Mouse (Mus musculus) layer of hippocampus, adult 2 months (tissue): ENCODE results near the gene Olfr330. TPM values are rescaled to one million over a fixed set of nuclear protein-coding genes. Genes with fewer than 3 reads are reported as not detected.
"Not testable (repeated sequence)": the region's sequence is repeated elsewhere in the genome, so short reads cannot be mapped to it uniquely, and the experiment has no call there.

Source experiments
- DNase-seq, 2 experiments: peaks; one replicate each; pipeline ENCODE4 v3.0.0; 2022; ENCODE audit warnings: low spot score in 2 of 2
- H3K27ac ChIP-seq: fragments of 200-600 bp; 2 replicates; pipeline ENCODE4 v1.8.1; 2022
- H3K4me3 ChIP-seq: fragments of 200-600 bp; 2 replicates; pipeline ENCODE4 v1.8.1; 2022; ENCODE audit warnings: mild to moderate bottlenecking
- CTCF ChIP-seq: fragments of 200-600 bp; conservative IDR thresholded peaks from 2 replicates; pipeline ENCODE4 v1.8.1; 2022; ENCODE audit warnings: antibody characterized with exemption, mild to moderate bottlenecking, moderate library complexity
- long read RNA-seq, 2 experiments: library from polyadenylated mRNA; stranded (forward); transcript quantifications; one replicate each; pipeline ENCODE4 v2.0.0; 2021; ENCODE audit warnings: borderline mapping rate in 2 of 2
- total RNA-seq, 2 experiments: library from RNA; stranded (reverse); gene quantifications; 2 replicates each; pipeline ENCODE4 v1.2.3; 2021

Gene Olfr330
- total RNA-seq, result not detected
- long read RNA-seq, experiment 1, result 0 reads
- long read RNA-seq, experiment 2, result 0 reads

GRCm38 (mm10) chr11:58534736-58535135, at the start of gene Olfr330:
Olfr330 (minus strand) TSS chr11:58534836.
- not testable (repeated sequence) for DNase-seq, H3K27ac ChIP-seq, H3K4me3 ChIP-seq

GRCm38 (mm10) chr11:58578636-58579035, 44.0 kb upstream of the Olfr330 start:
- H3K27ac ChIP-seq, result no peak overlapping the region
- peak; percentile 30 to 37 for DNase-seq
- H3K4me3 ChIP-seq, result no peak overlapping the region
- TF ChIP-seq CTCF, result no peak

- no peak within 1 kb of the TSS for H3K4me3 ChIP-seq
- no peak for TF ChIP-seq CTCF
- no peak for DNase-seq
- no peak within 1 kb of the TSS for H3K27ac ChIP-seq
Observed at GRCm38 (mm10) chr11:58577430-58577829, 42.8 kb upstream of the Olfr330 start, which contains the start of gene Olfr325. Olfr325 (plus strand) TSS chr11:58577730.

GRCm38 (mm10) chr11:58570405-58570804, 35.8 kb upstream of the Olfr330 start, which contains the start of gene Olfr224:
Olfr224 (minus strand) TSS chr11:58570553.
- TF ChIP-seq CTCF, result no peak
- DNase-seq, result no peak
- no peak within 1 kb of the TSS for H3K4me3 ChIP-seq
- no peak within 1 kb of the TSS for H3K27ac ChIP-seq

GRCm38 (mm10) chr11:58555536-58555935, 20.9 kb upstream of the Olfr330 start, which contains the start of gene Olfr328:
Olfr328 (minus strand) TSS chr11:58555636.
- no peak within 1 kb of the TSS for H3K4me3 ChIP-seq
- no peak for TF ChIP-seq CTCF
- no peak for DNase-seq
- no peak within 1 kb of the TSS for H3K27ac ChIP-seq

- TF ChIP-seq CTCF, result no peak
- Histone ChIP-seq H3K27ac (no peak within 1 kb of the TSS), H3K4me3 (no peak within 1 kb of the TSS)
- no peak for DNase-seq
Observed at GRCm38 (mm10) chr11:58546322-58546721, 11.7 kb upstream of the Olfr330 start, which contains the start of gene Olfr329-ps. Olfr329-ps (minus strand) TSS chr11:58546422.

- H3K27ac ChIP-seq, H3K4me3 ChIP-seq: not testable (repeated sequence)
- peak in 1 of 2 experiments; percentile 9 for DNase-seq
Observed at GRCm38 (mm10) chr11:58519756-58520155, 14.9 kb downstream of the Olfr330 start.

GRCm38 (mm10) chr11:58518916-58519315, 15.7 kb downstream of the Olfr330 start:
- DNase-seq, result peak; percentile 70 to 71
- not testable (repeated sequence) for H3K4me3 ChIP-seq

GRCm38 (mm10) chr11:58509058-58509457, 25.6 kb downstream of the Olfr330 start:
- not testable (repeated sequence) for H3K4me3 ChIP-seq, DNase-seq, H3K27ac ChIP-seq

More at GRCm38 (mm10) chr11:58518916-58519315, 15.7 kb downstream of the Olfr330 start:
- not testable (repeated sequence) for H3K27ac ChIP-seq

GRCm38 (mm10) chr11:58502472-58502871, 32.2 kb downstream of the Olfr330 start, which contains the start of gene Olfr331:
Olfr331 (minus strand) TSS chr11:58502572.
- H3K4me3 ChIP-seq, H3K27ac ChIP-seq, DNase-seq: not testable (repeated sequence)

GRCm38 (mm10) chr11:58499290-58499689, 35.3 kb downstream of the Olfr330 start:
- DNase-seq, result peak; percentile 23 to 24
- peak; percentile 78 for TF ChIP-seq CTCF
- H3K4me3 ChIP-seq, result no peak overlapping the region
- no peak overlapping the region for H3K27ac ChIP-seq

GRCm38 (mm10) chr11:58498761-58499160, 35.9 kb downstream of the Olfr330 start:
- no peak for TF ChIP-seq CTCF
- H3K27ac ChIP-seq, result no peak overlapping the region
- DNase-seq, result no peak
- H3K4me3 ChIP-seq, result no peak overlapping the region

- TF ChIP-seq CTCF, result no peak
- H3K4me3 ChIP-seq, result no peak within 1 kb of the TSS
- no peak for DNase-seq
- no peak within 1 kb of the TSS for H3K27ac ChIP-seq
Observed at GRCm38 (mm10) chr11:58492455-58492854, 42.2 kb downstream of the Olfr330 start, which contains the start of gene Olfr332. Olfr332 (minus strand) TSS chr11:58492555.

Other genes starting within 250 kb of the Olfr330 start
- 10 to 100 TPM; 29.2 to 30.9 TPM for gene Zfp692, start 227.8 kb downstream of the Olfr330 start, total RNA-seq
- gene Zfp672, start 204.5 kb downstream of the Olfr330 start, total RNA-seq, result 10 to 100 TPM; 49.1 to 51.0 TPM
- gene Sh3bp5l, start 204.1 kb downstream of the Olfr330 start, total RNA-seq, result 10 to 100 TPM; 52.9 to 56.2 TPM
- gene Lypd8, start 155.8 kb downstream of the Olfr330 start, total RNA-seq, result not detected
- gene 1810065E05Rik, start 113.7 kb downstream of the Olfr330 start, total RNA-seq, result not detected
- gene Gm12253, start 102.3 kb downstream of the Olfr330 start, total RNA-seq, result not detected
- not detected for gene Lypd9, start 81.9 kb downstream of the Olfr330 start, total RNA-seq
- gene Olfr30, start 72.6 kb downstream of the Olfr330 start, total RNA-seq, result not detected
- gene Olfr332, start 42.3 kb downstream of the Olfr330 start, total RNA-seq, result not detected
- gene Olfr331, start 32.3 kb downstream of the Olfr330 start, total RNA-seq, result not detected
- not detected for gene Olfr329-ps, start 11.6 kb upstream of the Olfr330 start, total RNA-seq
- gene Olfr328, start 20.8 kb upstream of the Olfr330 start, total RNA-seq, result under 1 TPM; 0.12 to 0.13 TPM
- gene Olfr224, start 35.7 kb upstream of the Olfr330 start, total RNA-seq, result not detected
- gene Olfr325, start 42.9 kb upstream of the Olfr330 start, total RNA-seq, result not detected
- gene Olfr324, start 60.3 kb upstream of the Olfr330 start, total RNA-seq, result not detected
- gene 2210407C18Rik, start 81.2 kb upstream of the Olfr330 start, total RNA-seq, result not detected
- not detected for gene Olfr323, start 95.7 kb upstream of the Olfr330 start, total RNA-seq
- gene Trim58, start 105.6 kb upstream of the Olfr330 start, total RNA-seq, result not detected
- gene Olfr322, start 123.9 kb upstream of the Olfr330 start, total RNA-seq, result not detected
- gene Olfr320, start 146.3 kb upstream of the Olfr330 start, total RNA-seq, result not detected
- not detected for gene Olfr319, start 164.3 kb upstream of the Olfr330 start, total RNA-seq
- not detected for gene Olfr318, start 189.2 kb upstream of the Olfr330 start, total RNA-seq
- gene Olfr317, start 204.4 kb upstream of the Olfr330 start, total RNA-seq, result under 1 TPM; 0.20 to 0.25 TPM
- gene Olfr316, start 217.9 kb upstream of the Olfr330 start, total RNA-seq, result under 1 TPM; 0.61 to 0.77 TPM
- gene Olfr315, start 238.4 kb upstream of the Olfr330 start, total RNA-seq, result not detected
- not detected for gene Olfr314, start 248.1 kb upstream of the Olfr330 start, total RNA-seq